Mouse (Mus musculus) neural tube, embryonic 11.5 days (tissue): ENCODE measurements around the gene Drd5. TPM values are rescaled to one million over a fixed set of nuclear protein-coding genes. Genes with fewer than 3 reads are reported as not detected.

Source experiments
- ATAC-seq: fragments of 200-750 bp; cut with Nextera tagmentation; 2 replicates; pipeline ENCODE4 v1.8.0; 2017; ENCODE audit warnings: moderate number of reproducible peaks, mild to moderate bottlenecking, moderate TSS enrichment, moderate library complexity; ENCODE audit not compliant: insufficient read depth, low FRiP score, low TSS enrichment
- DNase-seq: peaks from one replicate; pipeline ENCODE4 v3.0.0-alpha.2; 2015; ENCODE audit warnings: low spot score
- H3K27ac ChIP-seq: fragments of 300-500 bp; sonication (generic); 2 replicates; pipeline ENCODE4 v1.5.1; 2014; ENCODE audit warnings: low read depth, mild to moderate bottlenecking, low read length
- H3K27me3 ChIP-seq: fragments of 300-500 bp; sonication (generic); 2 replicates; pipeline ENCODE4 v1.6.1; 2014; ENCODE audit warnings: mild to moderate bottlenecking, low read length, mixed read lengths; ENCODE audit not compliant: control insufficient read depth, insufficient read depth
- H3K36me3 ChIP-seq: fragments of 300-500 bp; sonication (generic); 2 replicates; pipeline ENCODE4 v1.6.1; 2014; ENCODE audit warnings: mild to moderate bottlenecking, low read length, moderate library complexity, mixed read lengths; ENCODE audit not compliant: control insufficient read depth, insufficient read depth
- H3K4me1 ChIP-seq: fragments of 300-500 bp; sonication (generic); 2 replicates; pipeline ENCODE4 v1.6.1; 2014; ENCODE audit warnings: low read length, mixed read lengths; ENCODE audit not compliant: control insufficient read depth, insufficient read depth
- H3K4me2 ChIP-seq: fragments of 300-500 bp; sonication (generic); 2 replicates; pipeline ENCODE4 v1.6.1; 2014; ENCODE audit warnings: low read depth, mild to moderate bottlenecking, moderate library complexity
- H3K4me3 ChIP-seq: fragments of 300-500 bp; sonication (generic); 2 replicates; pipeline ENCODE4 v1.5.1; 2014; ENCODE audit warnings: low read depth, low read length
- H3K9ac ChIP-seq: fragments of 300-500 bp; sonication (generic); 2 replicates; pipeline ENCODE4 v1.6.1; 2014; ENCODE audit warnings: mild to moderate bottlenecking, low read length
- H3K9me3 ChIP-seq: fragments of 300-500 bp; sonication (generic); 2 replicates; pipeline ENCODE4 v1.6.1; 2016; ENCODE audit warnings: low read length; ENCODE audit not compliant: control insufficient read depth
- WGBS: fragments of 180-500 bp; shearing (Covaris S2); extraction: QIAGEN DNeasy Blood & Tissue Kit; methylation state at CpG from one replicate; pipeline ENCODE4 v1.1.7; 2014; 5-methylcytosine and 5-hydroxymethylcytosine counted together
- polyA plus RNA-seq: library from polyadenylated mRNA; unstranded; fragments of >200 nt; fragmentation: Nextera tagmentation; extraction: Ambion mirVana; gene quantifications from 2 replicates; pipeline ENCODE4 v1.2.1, GENCODE M21; 2014

Gene Drd5
- polyA plus RNA-seq, 1 experiment from 2014 or later = not detected

GRCm38 (mm10) chr5:38366650-38367470 lies 47.7 kb downstream of the Drd5 start:
- no peak for ATAC-seq
- WGBS = 13% methylated on average over 18 of the region's 18 CpGs
- Histone ChIP-seq H3K36me3 (no peaks in the 10 kb centered on the region), H3K27ac (no peak overlapping the region), H3K4me3 (peak overlapping the region; percentile 16), H3K4me2 (peak overlapping the region; percentile 37), H3K9ac (no peak overlapping the region), H3K27me3 (no peaks in the 10 kb centered on the region), H3K4me1 (peaks cover 5% of the 10 kb centered on the region; the same call in 1 of the 2 replicates), H3K9me3 (no peaks in the 10 kb centered on the region)
- no peak for DNase-seq

GRCm38 (mm10) chr5:38371308-38371707 lies 52.1 kb downstream of the Drd5 start:
- DNase-seq (no peak), ATAC-seq (no peak)
- H3K4me1 ChIP-seq = peaks cover 5% of the 10 kb centered on the region; the same call in 1 of the 2 replicates
- WGBS = 91% methylated on average over 1 of the region's 1 CpGs
- H3K9ac ChIP-seq = no peak overlapping the region
- no peak overlapping the region for H3K4me2 ChIP-seq
- no peak overlapping the region for H3K27ac ChIP-seq
- H3K4me3 ChIP-seq = no peak overlapping the region
- no peaks in the 10 kb centered on the region for H3K27me3 ChIP-seq
- no peaks in the 10 kb centered on the region for H3K36me3 ChIP-seq
- H3K9me3 ChIP-seq = no peaks in the 10 kb centered on the region

Other genes starting within 250 kb of the Drd5 start
- gene Nsg1, start 159.5 kb upstream of the Drd5 start, polyA plus RNA-seq = 85.1 and 99.9 TPM in 2 replicates
- 15.7 and 19.6 TPM in 2 replicates for gene Zbtb49, start 98.9 kb upstream of the Drd5 start, polyA plus RNA-seq
- 102 and 117 TPM in 2 replicates for gene Lyar, start 98.9 kb upstream of the Drd5 start, polyA plus RNA-seq
- 99.1 and 99.4 TPM in 2 replicates for gene Tmem128, start 59.2 kb upstream of the Drd5 start, polyA plus RNA-seq
- gene Otop1, start 43.4 kb upstream of the Drd5 start, polyA plus RNA-seq = not detected in 2 replicates
- 0.18 and 0.77 TPM in 2 replicates for gene Slc2a9, start 183.8 kb downstream of the Drd5 start, polyA plus RNA-seq
- 170 and 179 TPM in 2 replicates for gene Wdr1, start 243.9 kb downstream of the Drd5 start, polyA plus RNA-seq